ENCODE assay signal across 8 mouse cellular contexts in the genomic region with DNA sequence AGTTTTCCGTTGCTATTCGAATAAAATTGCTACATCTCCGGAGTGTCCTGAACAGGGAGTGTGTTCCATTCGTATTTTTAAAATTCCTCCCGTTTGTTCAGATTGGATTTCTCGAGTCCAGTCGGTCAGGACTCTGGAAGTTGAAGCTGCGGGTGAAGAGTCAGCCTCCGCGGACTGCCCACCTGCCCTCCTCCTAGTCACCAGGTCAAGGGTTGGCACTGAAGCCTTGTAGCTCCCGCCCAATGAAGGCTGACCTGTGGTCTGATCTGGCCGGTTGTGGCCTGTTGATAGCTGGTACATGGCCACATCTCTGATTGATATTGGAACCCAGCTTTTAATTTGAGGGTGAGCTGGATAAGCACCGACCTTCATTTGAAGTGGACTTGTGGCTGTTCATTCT. TPM values are rescaled to one million over a fixed set of nuclear protein-coding genes. Genes with fewer than 3 reads are reported as not detected.
A peak's percentile ranks its signal among the peaks of the same experiment; 100 is the strongest.
DNase-seq lines count a peak whose midpoint lies in the region; ATAC-seq lines count a peak whose summit lies in the region.

No protein-coding gene starts in this region.

- peaks cover 6 to 36% of the 10 kb centered on the region in 2 experiments for H3K4me1 ChIP-seq in heart, embryonic 14.5 days (ENCODE audit: control insufficient read depth in 2 of 2, insufficient read depth in 2 of 2, low read length in 2 of 2)
- H3K4me1 ChIP-seq in megakaryocyte, embryonic 14.5 days = peaks cover 74% of the 10 kb centered on the region
- peaks cover 28% of the 10 kb centered on the region for H3K4me1 ChIP-seq in stomach, embryonic 16.5 days (ENCODE audit: control insufficient read depth, insufficient read depth, low read length)

- no peaks in the 10 kb centered on the region for H3K36me3 ChIP-seq in heart, embryonic 14.5 days (ENCODE audit: control insufficient read depth, insufficient read depth, low read length)
- H3K36me3 ChIP-seq in megakaryocyte, embryonic 14.5 days (replicated peaks; ENCODE audit: low read length) = peaks cover 3% of the 10 kb centered on the region
- no peaks in the 10 kb centered on the region for H3K36me3 ChIP-seq in stomach, embryonic 16.5 days (ENCODE audit: control insufficient read depth, insufficient read depth, low read length)

- peak overlapping the region; percentile 95 for H3K9ac ChIP-seq in heart, embryonic 14.5 days (ENCODE audit: low read length)
- peak overlapping the region; percentile 98 for H3K9ac ChIP-seq in stomach, embryonic 16.5 days (ENCODE audit: low read length)

- H3K27ac ChIP-seq in heart, embryonic 14.5 days (replicated peaks in 1 of 2; ENCODE audit: control insufficient read depth in 1 of 2, insufficient read depth in 1 of 2, low read depth in 2 of 2, low read length in 2 of 2) = peak overlapping the region; percentile 86 to 92; a peak in 3 of 4 replicates
- peak overlapping the region; percentile 90 for H3K27ac ChIP-seq in stomach, embryonic 16.5 days (ENCODE audit: low read length)

- WGBS in heart, embryonic 14.5 days = under 1% methylated on average over 13 of the region's 13 CpGs
- WGBS in stomach, embryonic 16.5 days = under 1% methylated on average over 13 of the region's 13 CpGs

- peak; percentile 53 for DNase-seq in spleen, adult 12 weeks (ENCODE audit: low spot score)
- no peak for DNase-seq in spleen, adult 18-20 months
- DNase-seq in kidney, postnatal 36 days = peak; percentile 81 to 89
- DNase-seq in thymus, postnatal 10 days (ENCODE audit: low spot score in 2 of 2) = no peak

- peak; percentile 15; the same call in 1 of the 2 replicates for ATAC-seq in common myeloid progenitor, adult 5-6 weeks (replicated peaks; ENCODE audit: low read depth, poor library complexity, severe bottlenecking)
- no peak for ATAC-seq in heart, embryonic 14.5 days (ENCODE audit: insufficient number of reproducible peaks, insufficient read depth, low FRiP score, low read depth)
- no peak for ATAC-seq in stomach, embryonic 16.5 days (ENCODE audit: insufficient read depth, low FRiP score)

- peak overlapping the region; percentile 93 for H3K4me2 ChIP-seq in heart, embryonic 14.5 days (ENCODE audit: low read length)
- peak overlapping the region; percentile 96 for H3K4me2 ChIP-seq in stomach, embryonic 16.5 days (ENCODE audit: low read depth, low read length)

- H3K9me3 ChIP-seq in heart, embryonic 14.5 days (ENCODE audit: control insufficient read depth, low read length) = no peaks in the 10 kb centered on the region
- no peaks in the 10 kb centered on the region for H3K9me3 ChIP-seq in megakaryocyte, embryonic 14.5 days
- H3K9me3 ChIP-seq in stomach, embryonic 16.5 days (replicated peaks; ENCODE audit: control insufficient read depth, low read length) = no peaks in the 10 kb centered on the region

- peak overlapping the region; percentile 84 to 90 for H3K4me3 ChIP-seq in heart, embryonic 14.5 days (ENCODE audit: control insufficient read depth in 1 of 2, insufficient read depth in 1 of 2, low read depth in 1 of 2, low read length in 2 of 2)
- peak overlapping the region; percentile 95 for H3K4me3 ChIP-seq in megakaryocyte, embryonic 14.5 days (replicated peaks)
- H3K4me3 ChIP-seq in stomach, embryonic 16.5 days (replicated peaks; ENCODE audit: low read length) = peak overlapping the region; percentile 78

- no peaks in the 10 kb centered on the region for H3K27me3 ChIP-seq in heart, embryonic 14.5 days (ENCODE audit: control insufficient read depth, insufficient read depth, low read length)
- no peaks in the 10 kb centered on the region for H3K27me3 ChIP-seq in megakaryocyte, embryonic 14.5 days (replicated peaks)
- H3K27me3 ChIP-seq in stomach, embryonic 16.5 days (ENCODE audit: control insufficient read depth, insufficient read depth, low read length) = no peaks in the 10 kb centered on the region

RNA-seq across cellular contexts. Expression of a gene that starts 1.0 kb away (rescaled TPM):
- 181 and 246 TPM in 2 replicates for total RNA-seq in common myeloid progenitor, adult 5-6 weeks (2017)
- 198 and 201 TPM in 2 replicates for polyA plus RNA-seq in heart, embryonic 14.5 days (2014; fragmentation: Nextera tagmentation; extraction: Ambion mirVana)
- 1.6 and 19.7 TPM in 2 replicates for polyA plus RNA-seq in megakaryocyte, embryonic 14.5 days (2012; ENCODE audit: insufficient read depth, low replicate concordance)
- 185 TPM in 2 replicates for polyA plus RNA-seq in stomach, embryonic 16.5 days (2015; fragmentation: Nextera tagmentation; extraction: Ambion mirVana)

Comparison
In these comparisons a context has a peak if more than half of its experiments do, and no peak if none do; other contexts are left out.
1. DNase-seq: peak in spleen, adult 12 weeks (single experiment) and kidney, postnatal 36 days (2 of 2); none in spleen, adult 18-20 months (0 of 2) and thymus, postnatal 10 days (0 of 2).
2. Peak in every context shown above with its lines, with median percentiles within 50 percentile points of each other: H3K4me3 ChIP-seq.